Mouse (Mus musculus) adrenal gland, adult 2 months (tissue): ENCODE data around the gene Unk. TPM values are rescaled to one million over a fixed set of nuclear protein-coding genes. Genes with fewer than 3 reads are reported as not detected.

Experiments
- DNase-seq: peaks from one replicate; pipeline ENCODE4 v3.0.0; 2021
- long read RNA-seq: library from polyadenylated mRNA; stranded (forward); transcript quantifications from one replicate; pipeline ENCODE4 v2.0.0, GENCODE M21; 2021
- polyA plus RNA-seq: library from polyadenylated mRNA; depleted of rRNA; stranded (reverse); fragments of >200 nt; gene quantifications from 2 replicates; pipeline ENCODE4 v1.2.3, GENCODE M21; 2012; rRNA removed
- total RNA-seq, 2 experiments: library from RNA; stranded (reverse); gene quantifications; 2 replicates each; pipeline ENCODE4 v1.2.3; 2021

The Unk gene
- total RNA-seq (10 to 100 TPM; 20.2 to 21.2 TPM), polyA plus RNA-seq (46.0 and 58.5 TPM in 2 replicates)
- long read RNA-seq, transcript Unk-201 (16 exons, 3,735 nt): major isoform, 6 of 21 reads
- long read RNA-seq, partial matches to known transcripts: 7 of 21 reads
- long read RNA-seq, other reads (novel, unspliced or antisense): 7 of 21 reads

DNA sequence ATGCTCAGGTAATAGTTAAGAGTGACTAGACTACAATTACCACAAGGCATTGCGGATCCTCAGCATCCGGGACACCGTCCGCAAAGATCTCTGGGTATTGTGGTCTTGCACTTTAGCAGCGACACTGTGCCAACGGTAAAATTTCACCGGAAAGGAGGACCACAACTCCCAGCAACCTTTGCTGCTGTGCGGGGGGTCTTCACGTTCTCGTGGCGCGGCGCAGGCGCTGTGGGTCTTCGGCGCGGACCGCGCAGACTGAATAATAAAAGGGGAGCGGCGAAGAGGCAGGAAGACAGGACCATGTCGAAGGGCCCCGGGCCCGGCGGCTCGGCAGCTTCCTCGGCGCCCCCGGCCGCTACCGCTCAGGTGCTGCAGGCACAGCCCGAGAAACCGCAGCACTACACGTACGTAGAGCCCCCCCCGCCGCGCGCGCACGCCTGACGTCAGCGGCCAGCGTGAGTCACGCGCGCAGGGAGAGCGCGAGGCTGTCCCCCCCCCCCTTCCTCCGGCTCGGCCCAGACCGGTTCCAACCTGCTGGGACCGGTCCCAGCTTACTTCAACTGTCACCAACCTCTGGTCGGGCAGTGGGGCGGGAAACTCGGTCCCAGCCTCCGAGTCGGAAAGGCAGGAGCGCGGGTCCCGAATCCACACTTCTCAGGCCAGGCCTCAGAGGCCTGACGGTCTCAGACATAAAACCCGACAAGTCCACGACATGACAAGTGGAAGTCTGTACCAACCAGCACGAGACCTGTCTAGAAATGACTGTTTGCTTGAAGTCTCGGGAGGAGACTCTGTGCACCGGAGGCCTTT lies at the start of gene Unk:
TSS of gene Unk (plus strand) at position 235 of the 810 bp plus-strand sequence.
- DNase-seq: peak; percentile 98

DNA sequence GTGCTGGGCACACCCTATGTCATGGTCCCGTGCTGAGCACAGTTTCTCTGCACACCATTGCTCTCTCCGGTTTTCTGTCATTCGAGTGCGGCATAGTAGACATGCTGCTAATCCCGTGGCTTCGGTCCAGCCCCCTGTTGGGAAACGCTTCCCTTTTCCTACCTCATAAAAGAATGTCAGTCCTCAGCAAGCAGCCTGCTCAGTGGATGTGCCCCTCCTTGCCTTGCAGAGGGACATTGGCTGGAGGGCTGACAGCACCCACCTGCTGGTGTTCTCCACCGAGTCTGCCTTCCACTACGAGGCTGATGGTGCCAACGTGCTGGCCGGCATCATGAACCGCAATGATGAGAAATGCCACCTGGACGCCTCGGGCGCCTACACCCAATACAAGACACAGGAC lies 47.6 kb upstream of the Unk start:
- DNase-seq: no peak

DNA sequence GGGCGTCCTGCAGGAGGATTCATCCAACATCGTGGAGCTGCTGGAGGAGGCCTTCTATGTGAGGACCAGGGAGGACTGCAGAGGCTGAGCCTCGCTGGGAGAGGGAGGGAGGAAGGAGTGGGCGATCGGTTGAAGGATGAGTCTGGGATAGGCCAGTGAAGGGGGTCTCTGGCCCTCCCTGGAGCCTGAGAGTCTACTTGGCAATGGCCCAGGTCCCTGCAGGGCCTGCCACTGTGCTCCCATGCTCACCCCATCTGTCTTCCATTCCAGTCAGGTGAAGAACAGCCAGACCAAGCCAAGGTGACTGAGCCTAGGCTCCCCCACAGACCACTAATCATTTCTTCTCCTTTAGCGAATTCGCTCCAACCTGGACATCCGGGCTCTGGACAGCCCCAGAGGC lies 46.8 kb upstream of the Unk start:
- no peak for DNase-seq

DNA sequence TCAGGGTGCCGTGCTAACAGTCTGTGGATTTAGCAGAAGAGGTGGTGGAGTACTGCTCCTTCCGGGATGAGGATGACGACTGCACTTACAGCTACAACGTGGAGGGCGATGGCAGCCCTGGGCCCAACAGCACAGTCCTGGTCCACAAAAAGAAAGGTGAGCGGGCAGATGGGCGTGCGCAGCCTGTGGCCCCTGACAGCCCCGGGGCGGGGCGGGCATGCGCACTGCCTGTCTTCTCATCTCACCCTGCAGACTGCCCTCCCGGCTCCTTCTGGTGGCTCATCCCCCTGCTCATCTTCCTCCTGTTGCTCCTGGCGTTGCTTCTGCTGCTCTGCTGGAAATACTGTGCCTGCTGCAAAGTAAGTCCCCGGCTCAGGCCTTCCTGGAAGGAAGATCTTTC lies 40.4 kb upstream of the Unk start:
- no peak for DNase-seq

- no peak for DNase-seq
These were observed 38.0 kb upstream of the Unk start for GRCm38 (mm10) chr11:115992098-115992497.

DNA sequence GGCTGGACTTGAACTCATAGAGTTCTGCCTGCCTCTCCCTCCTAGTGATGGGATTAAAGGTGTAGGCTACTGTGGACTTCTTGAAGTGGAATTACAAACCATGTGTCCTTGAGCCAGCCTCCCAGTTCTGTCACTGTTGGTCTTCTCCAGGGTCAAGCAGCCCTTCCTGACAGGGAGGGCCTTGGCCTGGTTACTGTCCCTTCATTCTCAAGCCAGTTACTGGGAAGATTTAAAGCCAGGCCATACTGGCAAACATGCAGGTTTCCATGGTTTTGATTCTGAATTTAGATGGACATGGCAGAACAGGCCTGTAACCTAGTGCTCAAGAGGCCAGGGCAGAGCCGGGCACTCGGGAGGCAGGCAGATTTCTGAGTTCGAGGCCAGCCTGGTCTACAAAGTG lies 34.9 kb upstream of the Unk start:
- DNase-seq: peak; percentile 40

DNA sequence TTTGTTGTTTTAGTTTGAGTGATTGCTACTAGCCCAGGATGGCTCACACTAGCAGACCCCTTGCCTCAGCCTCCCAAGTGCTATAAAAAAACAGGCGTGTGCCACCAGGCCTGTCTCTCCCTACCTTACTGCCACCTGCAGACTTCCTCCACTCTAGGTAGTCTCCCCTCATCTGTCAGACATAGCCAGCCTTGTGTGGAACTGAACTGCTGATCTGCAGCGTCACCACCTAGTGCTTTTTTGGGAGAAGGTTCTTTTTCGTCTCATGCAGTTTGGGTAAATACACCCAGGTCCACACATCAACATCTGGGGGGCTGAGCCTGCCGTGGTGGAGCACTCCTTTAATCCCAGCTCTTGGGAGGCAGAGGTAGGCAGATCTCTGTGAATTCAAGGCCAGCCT lies 33.1 kb upstream of the Unk start:
- no peak for DNase-seq

DNA sequence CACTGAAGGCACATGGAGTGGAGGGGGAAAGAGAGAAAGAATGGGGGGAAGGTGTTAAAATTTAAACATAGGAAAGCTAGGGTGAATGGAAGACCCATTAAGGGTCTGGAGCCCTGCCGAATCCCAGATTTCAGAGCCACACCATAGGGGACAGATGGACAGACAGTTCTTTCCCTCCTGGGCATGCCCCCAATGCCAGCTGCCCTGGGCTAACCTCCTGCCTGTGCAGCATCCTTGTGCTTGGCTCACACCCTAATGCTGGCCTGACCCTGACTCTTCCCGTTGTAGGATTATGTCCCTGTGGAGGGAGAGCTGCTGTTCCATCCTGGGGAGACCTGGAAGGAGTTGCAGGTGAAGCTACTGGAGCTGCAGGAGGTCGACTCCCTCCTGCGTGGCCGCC lies 32.5 kb upstream of the Unk start:
- no peak for DNase-seq

DNA sequence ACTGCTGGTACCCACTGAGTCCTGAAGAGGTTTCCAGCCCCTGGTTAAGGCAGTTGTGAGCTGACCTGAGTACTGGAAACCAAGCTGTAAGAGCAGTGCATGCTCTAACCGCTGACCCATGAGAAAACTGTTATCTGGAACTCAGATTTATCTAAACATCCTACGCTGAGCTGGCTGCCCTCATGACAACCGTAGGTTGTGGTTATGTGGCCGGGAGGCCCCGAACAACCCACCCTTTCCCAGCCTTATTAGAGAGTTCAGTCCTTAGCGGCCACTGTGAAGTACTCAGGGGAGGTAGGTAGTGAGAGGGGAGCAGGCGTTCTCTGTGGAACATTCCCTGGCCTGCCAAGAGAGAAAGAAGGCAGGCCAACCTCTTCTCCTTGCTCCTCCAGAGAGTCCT lies 31.1 kb upstream of the Unk start:
- no peak for DNase-seq

GRCm38 (mm10) chr11:115999538-116000143 lies 30.5 kb upstream of the Unk start:
- DNase-seq: peak; percentile 65

DNA sequence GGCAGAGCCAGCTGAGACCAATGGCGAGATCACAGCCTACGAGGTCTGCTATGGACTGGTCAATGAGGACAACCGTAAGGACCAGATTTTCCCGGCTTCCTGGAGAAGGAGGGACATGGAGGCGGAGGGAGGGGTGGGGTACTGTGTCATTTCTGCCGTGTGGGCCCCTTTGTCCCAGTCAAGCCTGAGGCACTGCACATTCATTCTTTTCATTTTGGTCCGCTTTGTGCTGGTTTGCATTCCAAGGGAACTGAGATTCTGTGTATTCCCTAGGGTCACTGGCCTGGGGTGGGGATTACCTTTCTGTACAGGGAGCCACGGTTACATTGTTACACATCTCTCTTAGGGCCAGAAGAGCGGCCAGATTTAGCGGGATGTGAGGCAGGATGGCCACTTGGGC lies 29.5 kb upstream of the Unk start:
- DNase-seq: no peak

GRCm38 (mm10) chr11:116001725-116002124 lies 28.4 kb upstream of the Unk start:
- DNase-seq: no peak

GRCm38 (mm10) chr11:116002894-116003293 lies 27.2 kb upstream of the Unk start:
- DNase-seq: no peak

- no peak for DNase-seq
These were observed 25.8 kb upstream of the Unk start for GRCm38 (mm10) chr11:116004186-116004823.

DNA sequence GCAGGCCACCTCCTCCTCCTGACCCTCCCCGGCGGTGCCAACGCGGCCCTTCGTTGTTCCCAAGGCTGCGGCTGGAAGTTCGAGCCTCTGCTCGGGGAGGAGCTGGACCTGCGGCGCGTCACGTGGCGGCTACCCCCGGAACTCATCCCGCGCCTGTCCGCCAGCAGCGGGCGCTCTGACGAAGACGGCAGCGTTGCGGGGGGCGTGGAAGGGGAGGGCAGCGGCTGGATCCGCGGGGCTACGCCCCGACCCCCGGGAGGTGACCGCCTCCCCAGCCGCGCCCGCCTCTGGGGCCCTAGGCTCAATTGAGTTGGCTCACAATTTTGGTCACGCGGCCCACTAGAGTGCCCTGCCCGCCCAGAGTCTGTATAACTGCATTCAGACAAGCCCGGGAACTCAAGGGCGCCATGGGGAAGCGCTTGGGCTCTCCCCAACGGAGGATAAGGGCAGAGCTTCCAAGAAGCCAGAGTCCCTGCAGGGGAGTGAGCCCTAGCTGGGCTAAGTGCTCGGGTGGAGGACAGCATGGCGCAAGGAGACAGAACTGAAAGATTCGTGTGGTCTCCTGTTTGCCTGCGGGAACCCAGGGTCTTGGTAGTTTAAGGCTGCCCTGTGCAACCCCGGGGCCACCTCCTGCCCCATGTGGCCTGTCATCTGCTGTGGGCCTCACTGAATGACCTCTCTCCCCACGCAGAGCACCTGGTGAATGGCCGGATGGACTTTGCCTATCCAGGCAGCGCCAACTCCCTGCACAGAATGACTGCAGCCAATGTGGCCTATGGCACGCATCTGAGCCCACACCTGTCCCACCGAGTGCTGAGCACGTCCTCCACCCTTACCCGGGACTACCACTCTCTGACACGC lies 25.1 kb upstream of the Unk start:
- peak; percentile 90 for DNase-seq

DNA sequence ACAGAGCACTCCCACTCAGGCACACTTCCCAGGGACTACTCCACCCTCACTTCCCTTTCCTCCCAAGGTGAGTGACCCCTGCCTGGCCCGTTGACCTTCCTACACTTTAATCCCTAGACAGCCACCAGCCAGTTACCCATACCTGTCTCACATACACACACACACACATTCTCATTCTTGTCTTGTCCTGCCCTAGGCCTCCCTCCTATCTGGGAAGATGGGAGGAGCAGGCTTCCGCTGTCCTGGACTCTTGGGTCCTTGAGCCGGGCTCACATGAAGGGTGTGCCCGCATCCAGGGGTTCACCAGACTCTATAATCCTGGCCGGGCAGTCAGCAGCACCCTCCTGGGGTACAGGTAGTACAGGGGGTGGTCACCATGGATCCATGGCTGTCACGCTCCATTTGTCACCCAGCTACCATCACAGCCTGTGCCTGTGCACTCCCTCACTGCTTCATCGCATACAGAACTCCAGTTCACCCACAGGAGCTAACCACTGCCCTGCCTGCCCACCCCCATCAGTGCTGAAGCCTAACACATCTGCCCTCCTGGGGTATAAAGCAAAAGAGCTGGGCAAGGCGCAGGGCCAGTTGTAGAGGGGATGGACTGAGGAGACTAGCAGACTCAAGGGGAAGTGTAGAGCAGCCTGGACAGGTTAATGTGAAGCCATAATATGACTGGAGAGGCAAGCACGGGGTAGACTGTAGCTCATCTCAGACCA lies 24.3 kb upstream of the Unk start:
- no peak for DNase-seq

- no peak for DNase-seq
These were observed 22.8 kb upstream of the Unk start for GRCm38 (mm10) chr11:116007095-116007850.

DNA sequence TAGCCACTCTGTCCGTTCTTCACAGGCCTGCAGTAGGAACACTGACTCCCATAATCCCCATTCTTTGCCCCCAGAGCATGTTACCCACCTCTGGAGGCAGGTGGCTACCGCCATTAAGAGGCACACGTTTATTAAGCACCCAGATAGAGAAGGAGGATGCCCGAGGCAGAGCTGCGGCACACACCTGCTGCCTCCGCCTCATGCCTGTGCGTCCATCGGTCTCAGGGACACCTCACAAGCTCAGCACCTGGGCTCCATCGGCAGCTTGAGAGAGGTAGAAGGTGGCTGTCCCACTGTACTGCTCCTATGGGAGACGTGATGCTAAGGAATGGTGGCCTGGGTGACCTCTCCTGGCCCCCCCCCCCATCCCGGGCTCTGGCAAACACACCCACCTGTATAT lies 21.7 kb upstream of the Unk start:
- no peak for DNase-seq

DNA sequence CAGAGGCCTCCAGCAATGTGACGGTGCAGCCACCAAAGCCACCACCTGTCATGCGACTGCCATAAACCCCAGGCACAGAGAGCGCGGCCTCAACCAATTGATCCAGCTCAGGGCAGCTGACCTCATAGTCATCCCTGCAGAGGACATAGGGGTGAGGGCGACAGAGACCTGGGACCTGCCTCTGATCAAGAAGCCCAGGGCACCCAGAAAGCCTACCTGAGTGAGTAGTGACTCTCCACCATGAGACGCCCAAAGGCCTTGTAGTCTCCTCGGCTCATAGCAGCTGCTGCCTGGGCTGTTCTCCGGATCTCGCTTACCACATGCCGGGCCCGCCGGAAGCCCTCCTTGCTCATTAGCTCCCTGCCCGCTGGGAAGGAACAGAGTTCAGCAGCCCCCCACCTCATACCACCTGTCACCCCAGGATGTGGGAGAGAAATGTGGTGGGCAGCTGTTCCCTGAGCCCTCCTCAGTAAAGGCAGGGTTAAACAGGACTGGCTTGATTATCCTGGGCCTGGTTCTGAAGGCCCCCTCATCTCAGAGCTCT lies 21.2 kb upstream of the Unk start:
- DNase-seq: no peak

GRCm38 (mm10) chr11:116009661-116010060 lies 20.5 kb upstream of the Unk start:
- no peak for DNase-seq
